Mouse (Mus musculus): ENCODE results near the gene Csrp2.
A peak's percentile ranks its signal among the peaks of the same experiment; 100 is the strongest.

The Csrp2 gene

GRCm38 (mm10) chr10:110931161-110931912 is 11.7 kb downstream of the Csrp2 start:
- DNase-seq (ENCODE audit: extremely low read depth, low read depth, low spot score) = no peak

DNA sequence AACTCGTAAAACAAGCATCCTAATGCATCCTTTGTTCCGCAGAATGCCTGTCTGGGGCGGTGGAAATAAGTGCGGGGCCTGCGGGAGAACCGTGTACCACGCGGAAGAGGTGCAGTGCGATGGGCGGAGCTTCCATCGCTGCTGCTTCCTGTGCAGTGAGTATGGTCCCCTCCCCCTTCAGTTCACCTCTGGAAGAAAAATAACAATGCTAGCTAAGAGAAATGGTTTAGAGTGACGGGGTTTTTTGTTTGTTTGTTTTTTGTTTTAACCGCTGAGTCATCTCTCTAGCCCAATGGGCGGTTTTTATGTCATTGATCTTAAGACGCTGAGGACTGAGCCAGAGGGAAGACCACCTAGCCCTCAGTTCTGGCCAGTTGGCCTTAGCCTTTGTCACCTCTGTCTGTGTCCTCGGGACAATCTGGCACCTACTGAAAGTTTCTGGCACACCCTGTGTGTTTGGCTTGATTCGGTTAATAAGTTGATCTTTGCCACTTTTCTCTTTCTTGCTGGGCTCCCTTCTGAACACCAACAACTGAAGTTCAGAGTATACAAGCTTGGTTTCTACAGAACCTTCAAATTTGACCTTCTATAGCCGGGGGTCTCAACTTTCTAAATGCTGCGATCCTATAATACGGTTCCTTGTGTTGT is 12.4 kb downstream of the Csrp2 start:
- DNase-seq (ENCODE audit: extremely low read depth, low read depth, low spot score) = no peak

- DNase-seq (ENCODE audit: extremely low read depth, low read depth, low spot score) = no peak
Measured at GRCm38 (mm10) chr10:110933584-110933983, 14.0 kb downstream of the Csrp2 start.

DNA sequence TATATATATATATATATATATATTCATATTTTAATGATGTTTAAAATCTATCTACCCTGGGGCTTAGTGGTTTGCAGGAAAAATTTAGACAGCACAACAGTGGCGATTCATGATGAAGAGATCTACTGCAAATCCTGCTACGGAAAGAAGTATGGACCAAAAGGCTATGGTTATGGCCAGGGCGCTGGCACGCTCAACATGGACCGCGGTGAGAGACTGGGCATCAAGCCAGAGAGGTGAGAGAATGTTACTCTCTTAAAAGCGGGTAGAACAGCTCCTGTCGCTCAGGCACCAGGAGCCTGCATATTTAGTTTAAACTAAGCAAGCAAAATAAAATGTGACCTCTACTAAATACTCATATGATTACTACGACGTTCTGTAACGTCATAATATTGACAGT is 15.5 kb downstream of the Csrp2 start:
- no peak for DNase-seq (ENCODE audit: extremely low read depth, low read depth, low spot score)

DNA sequence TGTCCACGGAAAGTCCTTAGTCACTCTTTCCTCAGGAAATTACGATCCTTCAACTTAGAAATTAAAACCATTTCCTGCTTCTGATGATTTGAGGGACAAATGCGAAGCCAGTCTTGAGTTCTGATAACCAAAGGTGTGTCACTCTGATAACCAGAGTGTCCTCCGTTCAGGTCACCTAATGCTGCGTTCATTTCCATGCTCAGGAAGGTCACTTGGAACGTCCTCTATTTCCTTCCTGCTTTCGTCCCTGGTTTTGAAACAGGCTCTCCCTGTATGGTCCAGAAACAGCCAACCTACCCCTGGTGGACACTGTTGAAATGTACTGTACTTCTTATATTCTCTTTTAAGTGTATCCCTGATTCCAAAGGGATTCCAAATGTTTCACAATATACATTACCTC is 16.1 kb downstream of the Csrp2 start:
- no peak for DNase-seq (ENCODE audit: extremely low read depth, low read depth, low spot score)

DNA sequence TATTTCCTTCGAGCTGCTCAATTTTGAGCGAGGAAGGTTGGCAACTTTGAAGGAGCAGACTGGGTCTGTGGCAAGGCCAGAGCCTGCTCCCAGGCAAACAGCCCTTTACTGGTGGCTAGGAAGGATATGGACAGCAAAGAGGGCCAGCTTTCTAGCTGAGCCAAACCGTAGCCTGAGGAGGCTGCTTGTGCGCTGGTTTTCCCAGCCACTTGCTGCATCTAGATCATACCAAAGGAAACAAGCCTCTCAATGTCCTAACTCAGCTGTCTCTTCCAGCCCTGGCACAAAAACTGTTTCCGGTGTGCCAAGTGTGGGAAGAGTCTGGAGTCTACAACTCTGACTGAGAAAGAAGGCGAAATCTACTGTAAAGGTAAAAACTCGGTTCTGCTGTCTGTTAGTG is 18.8 kb downstream of the Csrp2 start:
- no peak for DNase-seq (ENCODE audit: extremely low read depth, low read depth, low spot score)

DNA sequence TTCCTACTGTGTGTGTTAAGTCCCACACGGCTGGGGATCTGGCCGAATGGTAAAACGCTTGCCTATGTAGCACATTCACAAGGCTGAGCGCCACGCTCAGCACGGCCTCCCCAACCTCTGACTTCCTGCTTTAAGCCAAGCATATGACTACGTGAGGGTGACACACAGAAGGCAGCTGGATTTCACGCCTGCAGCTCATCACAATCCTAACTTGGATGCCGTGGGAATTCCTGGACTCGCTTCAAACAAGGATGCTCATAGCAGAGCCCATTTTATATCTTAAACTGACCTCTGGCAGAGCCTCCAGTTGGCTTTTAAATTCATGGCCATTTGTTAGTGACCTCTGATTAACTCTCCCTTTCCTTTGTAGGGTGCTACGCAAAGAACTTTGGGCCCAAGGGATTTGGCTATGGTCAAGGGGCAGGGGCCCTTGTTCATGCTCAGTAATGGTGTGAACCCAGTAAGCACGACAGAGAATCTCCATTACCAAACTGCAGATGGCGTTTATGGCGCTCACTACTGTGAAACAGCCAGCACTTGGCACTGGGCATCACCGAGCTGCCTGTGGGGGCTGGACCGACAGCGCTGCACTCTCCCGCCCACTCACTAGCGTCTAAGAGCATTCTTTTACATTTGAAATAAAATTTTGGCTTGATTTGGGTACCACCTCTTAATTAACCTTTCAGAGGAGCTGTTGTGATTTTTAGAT is 19.4 kb downstream of the Csrp2 start:
- DNase-seq (ENCODE audit: extremely low read depth, low read depth, low spot score) = no peak

- DNase-seq (ENCODE audit: extremely low read depth, low read depth, low spot score) = no peak
Measured at GRCm38 (mm10) chr10:110939717-110940116, 20.1 kb downstream of the Csrp2 start.

DNA sequence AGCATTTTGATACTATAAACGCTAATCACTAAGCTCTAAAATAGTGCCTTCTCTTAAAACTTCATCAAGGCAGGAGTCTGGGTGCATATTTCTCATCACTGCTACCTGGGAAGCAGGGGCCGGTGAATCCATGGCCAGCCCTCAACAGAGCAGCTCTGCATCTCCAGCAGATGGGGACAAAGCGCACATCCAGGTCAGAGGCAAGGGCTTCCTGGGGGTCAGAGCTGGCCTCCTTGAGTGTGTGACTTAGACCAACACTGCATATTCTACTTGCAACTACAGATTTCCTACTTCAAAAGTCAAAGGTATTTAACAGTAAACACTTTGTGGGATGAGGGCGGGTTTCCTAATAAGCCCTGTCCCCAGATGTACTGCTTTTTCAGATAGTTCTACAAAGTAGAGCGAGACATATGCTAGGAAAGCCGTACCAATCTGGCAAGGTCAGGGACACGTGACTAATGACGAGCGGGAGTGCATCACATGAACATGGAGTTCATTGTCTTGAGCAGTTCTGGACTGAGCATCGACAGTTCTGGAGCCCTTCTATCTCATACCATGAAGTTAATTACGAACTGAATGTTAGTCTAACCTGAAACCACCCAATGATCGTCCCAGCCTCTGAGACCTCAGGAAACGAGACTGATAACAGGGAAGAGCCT is 21.3 kb downstream of the Csrp2 start:
- DNase-seq (ENCODE audit: extremely low read depth, low read depth, low spot score) = no peak

DNA sequence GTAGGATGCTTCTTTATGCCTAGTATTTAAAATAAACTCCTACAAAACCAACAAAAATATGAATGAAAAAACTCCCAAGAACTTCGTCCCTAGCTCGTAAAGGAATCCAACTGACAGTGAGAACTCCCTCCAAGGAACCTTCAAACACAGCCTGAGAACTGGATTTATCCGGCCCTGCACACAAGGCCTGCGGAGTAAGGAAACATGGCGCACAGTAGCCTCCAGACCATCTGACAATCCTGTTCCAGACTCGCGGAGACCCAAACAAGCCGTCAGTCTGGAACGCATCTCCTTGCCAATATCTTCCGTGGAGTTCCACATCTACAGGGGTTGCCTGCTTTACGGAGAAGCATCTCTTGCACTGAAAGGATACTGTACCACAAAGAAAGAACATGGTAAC is 22.4 kb downstream of the Csrp2 start:
- DNase-seq (ENCODE audit: extremely low read depth, low read depth, low spot score) = no peak

DNA sequence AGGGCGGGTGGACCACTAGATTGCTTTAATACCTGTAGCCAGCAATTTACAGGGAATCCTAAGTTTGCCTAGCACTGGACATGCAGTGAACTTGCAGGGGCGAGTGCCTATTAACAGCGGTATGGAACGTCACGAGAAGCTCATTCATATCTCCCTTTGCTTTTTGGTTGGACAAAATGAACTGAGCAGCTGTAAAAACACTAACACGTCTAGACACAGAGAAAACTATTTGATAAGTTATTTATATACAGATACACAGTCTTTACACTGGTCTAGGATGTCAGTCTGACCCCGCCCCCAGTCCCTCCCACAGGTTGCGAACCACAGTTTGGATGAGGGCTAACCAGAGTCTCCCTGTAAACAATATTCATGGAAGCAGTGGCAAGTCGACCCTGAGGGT is 23.2 kb downstream of the Csrp2 start:
- no peak for DNase-seq (ENCODE audit: extremely low read depth, low read depth, low spot score)

GRCm38 (mm10) chr10:110944175-110944574 is 24.6 kb downstream of the Csrp2 start:
- DNase-seq (ENCODE audit: extremely low read depth, low read depth, low spot score) = no peak

- DNase-seq (ENCODE audit: extremely low read depth, low read depth, low spot score) = no peak
Measured at GRCm38 (mm10) chr10:110945966-110946365, 26.4 kb downstream of the Csrp2 start.

DNA sequence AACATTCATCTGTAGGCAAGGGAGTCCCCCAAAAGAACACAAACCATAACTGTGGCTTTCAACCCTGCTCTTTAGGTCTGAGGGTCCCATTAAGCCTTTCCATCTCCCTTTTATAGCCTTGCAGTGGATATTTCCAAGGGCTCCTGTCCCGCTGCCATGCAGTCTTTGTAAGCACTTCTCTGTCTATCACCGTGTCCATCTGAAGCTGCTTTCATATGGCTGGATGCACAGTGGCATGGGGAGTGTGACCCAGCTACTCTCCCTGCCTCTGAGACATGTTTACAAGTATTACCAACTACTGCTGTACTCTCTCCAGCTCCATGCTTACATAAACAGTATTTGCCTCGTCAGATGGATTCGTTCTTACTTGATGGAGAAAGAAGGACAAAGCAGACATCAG is 28.0 kb downstream of the Csrp2 start:
- no peak for DNase-seq (ENCODE audit: extremely low read depth, low read depth, low spot score)

DNA sequence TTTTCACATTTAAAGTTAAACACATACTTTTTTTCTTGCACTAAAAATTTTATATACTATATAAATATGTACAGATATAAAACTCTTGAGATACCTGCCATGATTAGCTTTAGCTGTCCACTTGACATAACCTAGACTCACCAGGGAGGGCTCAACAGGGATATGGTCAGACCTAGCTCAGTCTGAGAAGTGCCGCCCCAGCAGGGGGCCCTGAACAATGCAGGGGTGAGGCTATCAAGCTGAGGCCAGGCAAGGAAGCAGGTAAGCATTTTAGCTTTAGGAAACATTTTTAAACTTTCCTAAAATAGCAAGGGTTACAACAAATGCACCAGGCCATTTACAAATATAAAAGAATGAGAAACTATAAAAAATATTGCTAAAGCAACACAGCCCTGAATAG is 31.5 kb downstream of the Csrp2 start:
- no peak for DNase-seq (ENCODE audit: extremely low read depth, low read depth, low spot score)

DNA sequence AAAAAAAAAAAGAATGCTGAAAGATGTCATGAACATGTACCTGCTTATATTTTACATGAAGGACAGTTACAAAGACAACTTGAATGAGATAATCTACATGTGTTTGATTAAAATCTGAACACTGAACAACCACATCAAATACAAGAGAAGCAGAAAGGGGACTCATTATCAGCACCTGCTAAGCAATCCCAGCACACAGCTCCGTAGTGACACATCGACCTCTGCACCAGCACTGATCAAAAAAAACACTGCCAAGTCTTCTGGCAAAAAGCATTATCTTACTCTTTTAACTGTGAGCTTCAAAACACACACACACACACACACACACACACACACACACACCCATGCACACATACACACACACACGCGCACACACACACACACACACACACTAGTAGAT is 32.2 kb downstream of the Csrp2 start:
- no peak for DNase-seq (ENCODE audit: extremely low read depth, low read depth, low spot score)

DNA sequence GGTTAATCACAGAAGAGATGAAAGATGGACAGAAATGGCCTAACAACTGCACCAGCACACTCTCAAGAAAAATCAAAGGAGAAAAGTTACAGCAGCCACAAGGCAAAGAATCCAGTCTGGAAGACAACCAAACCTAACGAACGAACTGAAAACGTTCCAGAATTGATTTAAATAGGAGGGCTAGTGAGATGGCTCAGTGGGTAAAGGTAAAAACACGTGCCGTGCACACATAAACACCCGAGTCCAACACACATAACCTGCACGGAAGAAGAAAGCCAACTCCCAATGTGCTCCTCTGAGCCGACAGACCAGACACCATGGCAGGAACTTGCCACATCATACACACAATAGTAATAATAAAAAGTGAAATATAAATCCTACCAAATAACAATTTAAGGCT is 32.7 kb downstream of the Csrp2 start:
- no peak for DNase-seq (ENCODE audit: extremely low read depth, low read depth, low spot score)

GRCm38 (mm10) chr10:110952937-110953451 is 33.4 kb downstream of the Csrp2 start:
- DNase-seq (ENCODE audit: extremely low read depth, low read depth, low spot score) = peak; percentile 54

GRCm38 (mm10) chr10:110958879-110959278 is 39.3 kb downstream of the Csrp2 start:
- DNase-seq (ENCODE audit: extremely low read depth, low read depth, low spot score) = no peak

DNA sequence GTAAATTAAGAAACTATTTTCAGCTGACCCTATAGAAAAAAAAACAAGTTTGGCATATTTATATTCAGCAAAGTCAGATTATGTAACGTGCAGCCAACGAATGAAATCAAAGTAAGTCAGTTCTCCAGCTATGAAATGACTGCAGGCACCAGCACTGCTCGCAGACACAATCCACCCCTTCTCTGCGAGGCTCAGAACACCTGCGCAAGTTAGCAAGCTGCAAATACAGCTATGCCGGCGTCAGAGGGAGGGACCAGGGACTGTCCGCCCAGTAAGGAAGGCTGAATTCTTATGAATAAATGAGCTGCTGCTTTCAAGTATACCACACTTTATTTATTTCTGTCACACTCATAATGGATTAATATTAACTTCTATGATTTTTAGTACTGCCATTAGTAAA is 40.2 kb downstream of the Csrp2 start:
- DNase-seq (ENCODE audit: extremely low read depth, low read depth, low spot score) = no peak

GRCm38 (mm10) chr10:110960841-110961240 is 41.3 kb downstream of the Csrp2 start:
- no peak for DNase-seq (ENCODE audit: extremely low read depth, low read depth, low spot score)

Measured in fat pad, adult 2 months (tissue).